Mouse (Mus musculus) testis, adult 2 months (tissue): ENCODE results near the gene Map4k4. TPM values are rescaled to one million over a fixed set of nuclear protein-coding genes. Genes with fewer than 3 reads are reported as not detected.

Experiments
- H3K27ac ChIP-seq: fragments of 200-500 bp; 2 replicates; pipeline ENCODE4 v1.5.1; 2012; ENCODE audit warnings: low read depth, low read length; ENCODE audit not compliant: control insufficient read depth, insufficient read depth
- H3K27me3 ChIP-seq: fragments of 200-500 bp; 2 replicates; pipeline ENCODE4 v1.6.1; 2012; ENCODE audit warnings: mild to moderate bottlenecking, low read length, moderate library complexity; ENCODE audit not compliant: control insufficient read depth, insufficient read depth
- H3K36me3 ChIP-seq: fragments of 200-500 bp; 2 replicates; pipeline ENCODE4 v1.6.1; 2012; ENCODE audit warnings: mild to moderate bottlenecking, low read length; ENCODE audit not compliant: control insufficient read depth, insufficient read depth
- H3K4me1 ChIP-seq: fragments of 200-500 bp; 2 replicates; pipeline ENCODE4 v1.6.1; 2012; ENCODE audit warnings: low read length; ENCODE audit not compliant: control insufficient read depth, insufficient read depth
- H3K4me3 ChIP-seq: fragments of 200-500 bp; 2 replicates; pipeline ENCODE4 v1.5.1; 2012; ENCODE audit warnings: low read depth, mild to moderate bottlenecking, low read length, moderate library complexity, mixed read lengths; ENCODE audit not compliant: control insufficient read depth
- CTCF ChIP-seq: fragments of 200-500 bp; IDR thresholded peaks from 2 replicates; pipeline ENCODE4 v1.5.1; 2012; ENCODE audit warnings: low read depth, mild to moderate bottlenecking, inconsistent platforms, low read length, moderate library complexity; ENCODE audit not compliant: control insufficient read depth, insufficient read depth, insufficient replicate concordance
- POLR2A ChIP-seq: fragments of 200-500 bp; IDR thresholded peaks from 2 replicates; pipeline ENCODE4 v1.6.1; 2012; ENCODE audit warnings: low read depth, mild to moderate bottlenecking, inconsistent platforms, low read length, moderate library complexity; ENCODE audit not compliant: control insufficient read depth
- polyA plus RNA-seq: library from polyadenylated mRNA; depleted of rRNA; stranded (reverse); fragments of >200 nt; gene quantifications from 2 replicates; pipeline ENCODE4 v1.2.3, GENCODE M21; 2012

Map4k4 gene
- polyA plus RNA-seq, 1 experiment, result 25.6 TPM

DNA sequence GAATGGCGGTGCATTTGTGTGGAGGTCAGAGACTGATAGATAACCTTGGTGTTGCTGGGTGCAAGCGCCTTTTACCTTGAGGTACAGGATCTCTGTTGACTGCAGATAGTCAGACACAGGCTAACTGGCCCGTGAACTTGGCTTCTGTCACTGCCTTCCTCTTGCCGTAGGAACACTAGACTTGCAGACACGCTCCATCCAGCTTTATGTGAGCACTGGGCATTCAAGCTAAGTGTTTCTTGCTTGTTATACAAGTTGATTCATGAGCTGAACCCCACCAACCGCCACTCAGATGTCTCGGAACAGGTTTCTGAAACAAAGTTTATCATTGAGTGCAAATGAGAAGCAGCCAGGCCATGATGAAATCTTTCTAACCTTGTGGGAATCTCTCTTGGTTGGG lies 57.3 kb downstream of the Map4k4 start:
- Histone ChIP-seq H3K36me3 (no peaks in the 10 kb centered on the region), H3K4me1 (peaks cover 6% of the 10 kb centered on the region), H3K27ac (no peak overlapping the region), H3K4me3 (no peak overlapping the region), H3K27me3 (no peaks in the 10 kb centered on the region)
- TF ChIP-seq CTCF (no peak), POLR2A (no peak)

DNA sequence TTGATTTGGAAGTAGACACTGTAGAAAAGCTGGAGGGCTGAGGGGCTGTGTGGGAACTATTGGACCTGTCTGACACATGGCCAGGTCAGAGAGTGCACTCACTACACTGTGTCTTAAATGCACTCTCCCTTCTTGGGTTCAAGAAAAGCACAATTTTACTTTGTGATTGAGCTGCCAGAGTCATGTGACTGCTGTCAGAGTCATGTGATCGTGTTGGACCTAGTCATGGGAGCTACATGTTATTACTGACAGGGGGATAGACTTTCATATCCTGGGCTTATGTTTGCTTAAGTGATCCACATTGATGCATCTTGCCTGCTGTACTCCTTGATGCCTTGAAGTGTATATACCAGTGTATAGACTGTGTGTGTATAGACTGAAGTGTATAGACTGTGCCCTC lies 59.9 kb downstream of the Map4k4 start:
- Histone ChIP-seq H3K4me3 (no peak overlapping the region), H3K27ac (no peak overlapping the region; the same call in 1 of the 2 replicates), H3K27me3 (no peaks in the 10 kb centered on the region), H3K36me3 (no peaks in the 10 kb centered on the region), H3K4me1 (peaks cover 6% of the 10 kb centered on the region)
- TF ChIP-seq POLR2A (no peak), CTCF (no peak)

DNA sequence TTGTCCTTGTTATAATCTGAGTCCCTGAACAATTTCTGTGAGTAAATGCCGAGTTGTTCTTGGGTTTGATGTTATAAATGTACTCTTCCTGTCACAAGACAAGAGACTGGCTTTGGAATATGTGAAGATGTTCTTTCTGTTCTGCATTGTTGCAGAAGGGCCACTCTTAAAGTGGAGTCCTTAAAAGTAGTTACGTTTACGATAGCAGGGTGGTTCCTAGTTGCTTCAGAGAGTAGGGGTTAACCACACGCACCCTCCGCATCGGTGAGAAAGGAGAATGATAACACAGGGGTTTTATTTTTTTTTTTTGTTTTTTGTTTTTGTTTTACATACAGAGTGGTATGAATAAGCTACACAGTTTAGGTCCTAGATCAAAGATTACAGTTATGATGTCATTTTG lies 60.4 kb downstream of the Map4k4 start:
- Histone ChIP-seq H3K4me1 (peaks cover 6% of the 10 kb centered on the region), H3K27ac (no peak overlapping the region), H3K27me3 (no peaks in the 10 kb centered on the region), H3K36me3 (no peaks in the 10 kb centered on the region), H3K4me3 (no peak overlapping the region)
- TF ChIP-seq POLR2A (no peak), CTCF (no peak)

DNA sequence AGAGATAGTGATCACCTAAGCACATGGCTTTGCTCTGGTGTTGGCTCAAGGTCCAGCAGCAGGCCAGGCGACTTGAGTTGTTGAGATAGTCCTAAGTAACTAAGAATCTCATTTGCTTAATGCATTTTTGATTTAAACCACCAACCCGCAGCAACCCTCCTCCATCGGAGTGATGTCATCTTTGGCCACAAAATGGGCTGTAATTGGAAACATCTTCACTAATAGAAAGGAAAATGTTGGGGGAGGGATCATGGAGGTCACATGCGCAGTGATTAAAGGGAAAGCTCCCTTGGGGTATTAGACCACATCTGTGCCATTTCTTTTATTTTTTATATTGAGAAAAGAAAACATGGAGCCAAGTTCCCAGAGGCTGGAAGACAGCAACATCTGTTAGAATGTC lies 61.6 kb downstream of the Map4k4 start:
- Histone ChIP-seq H3K27ac (no peak overlapping the region), H3K36me3 (no peaks in the 10 kb centered on the region), H3K4me1 (peaks cover 4% of the 10 kb centered on the region), H3K27me3 (no peaks in the 10 kb centered on the region), H3K4me3 (no peak overlapping the region)
- no peak for TF ChIP-seq POLR2A
- no peak for TF ChIP-seq CTCF

DNA sequence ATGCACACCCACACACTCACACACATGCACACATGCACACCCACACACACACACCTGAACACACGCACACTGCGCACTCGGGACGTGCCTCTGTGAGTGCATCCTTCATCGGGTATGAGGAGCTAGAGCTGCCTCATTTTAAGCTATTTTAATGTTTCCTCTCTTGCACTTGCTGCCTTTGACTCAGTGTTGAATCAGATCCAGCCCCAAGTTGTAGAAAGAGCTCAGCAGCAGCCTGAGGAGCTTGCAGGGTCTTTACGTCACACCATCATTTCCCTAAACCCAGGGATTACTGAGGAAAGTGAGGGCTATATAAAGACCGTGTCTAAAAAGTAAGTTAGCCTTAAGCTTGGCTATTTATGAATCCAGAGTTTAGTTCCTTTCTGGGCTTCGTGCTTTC lies 62.1 kb downstream of the Map4k4 start:
- Histone ChIP-seq H3K4me3 (no peak overlapping the region), H3K27me3 (no peaks in the 10 kb centered on the region), H3K27ac (no peak overlapping the region), H3K4me1 (peaks cover 4% of the 10 kb centered on the region), H3K36me3 (no peaks in the 10 kb centered on the region)
- TF ChIP-seq POLR2A (no peak), CTCF (no peak)

DNA sequence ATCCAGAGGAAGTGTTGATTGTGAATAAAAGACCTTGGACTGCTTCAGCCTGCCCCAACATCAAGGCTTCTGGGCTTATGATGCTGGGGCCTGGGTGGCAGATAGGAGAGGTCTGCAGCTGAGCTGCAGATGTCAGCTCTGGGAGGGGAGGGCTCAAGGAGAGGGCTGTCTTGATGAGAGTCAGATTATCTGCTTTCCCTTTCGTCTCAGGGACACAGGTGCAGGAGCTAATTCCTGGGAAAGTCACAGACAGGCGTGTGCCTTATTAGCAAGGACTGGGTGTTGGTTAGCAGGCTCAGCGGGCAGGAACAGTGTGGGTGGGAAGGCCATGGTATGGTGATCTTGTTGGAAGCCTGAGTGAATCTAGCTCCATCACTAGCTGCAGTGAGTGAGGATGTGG lies 63.1 kb downstream of the Map4k4 start:
- Histone ChIP-seq H3K27me3 (no peaks in the 10 kb centered on the region), H3K4me3 (no peak overlapping the region), H3K4me1 (peaks cover 4% of the 10 kb centered on the region), H3K36me3 (no peaks in the 10 kb centered on the region), H3K27ac (no peak overlapping the region)
- TF ChIP-seq POLR2A, result no peak
- no peak for TF ChIP-seq CTCF

DNA sequence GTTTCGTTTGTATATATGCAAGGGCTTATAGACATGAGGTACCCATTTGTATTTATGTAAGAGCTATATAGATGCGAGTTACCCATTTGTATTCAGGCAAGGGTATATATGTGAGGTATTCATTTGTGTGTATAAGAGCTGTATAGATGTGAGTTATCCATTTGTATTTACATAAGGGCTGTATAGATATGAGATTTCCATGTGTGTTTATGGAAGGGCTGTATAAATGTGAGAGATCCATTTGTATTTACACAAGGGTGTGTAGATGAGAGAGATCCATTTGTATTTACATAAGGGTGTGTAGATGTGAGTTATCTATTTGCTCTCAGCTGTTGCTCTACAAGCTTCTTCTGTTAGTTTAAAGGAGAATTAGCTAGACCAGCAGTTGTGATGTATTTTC lies 63.7 kb downstream of the Map4k4 start:
- Histone ChIP-seq H3K4me1 (peaks cover 4% of the 10 kb centered on the region), H3K27ac (no peak overlapping the region), H3K4me3 (no peak overlapping the region), H3K27me3 (no peaks in the 10 kb centered on the region), H3K36me3 (no peaks in the 10 kb centered on the region)
- TF ChIP-seq CTCF (no peak), POLR2A (no peak)

DNA sequence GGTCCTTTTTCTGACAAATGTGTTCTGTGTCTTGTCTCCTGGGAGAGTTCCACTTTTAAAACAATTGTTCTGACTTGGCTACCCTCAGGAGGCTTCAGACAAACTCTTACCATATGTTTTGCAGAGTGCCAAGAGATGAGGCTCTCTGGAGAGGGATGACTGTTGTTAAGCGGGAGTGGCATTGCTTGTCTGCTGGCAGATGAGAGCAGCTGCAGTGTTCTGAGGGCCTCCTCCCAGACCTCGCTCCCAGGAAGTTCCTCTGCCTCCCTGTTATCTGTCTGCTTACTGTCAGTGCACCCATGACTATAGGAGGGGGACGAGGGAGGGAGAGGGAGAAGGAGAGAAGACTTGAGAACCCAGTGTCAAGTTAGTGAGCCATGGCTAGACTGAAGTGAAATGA lies 64.7 kb downstream of the Map4k4 start:
- Histone ChIP-seq H3K4me3 (no peak overlapping the region), H3K27me3 (no peaks in the 10 kb centered on the region), H3K27ac (no peak overlapping the region), H3K4me1 (peaks cover 3% of the 10 kb centered on the region), H3K36me3 (no peaks in the 10 kb centered on the region)
- TF ChIP-seq CTCF (no peak), POLR2A (no peak)
